Mouse (Mus musculus): ENCODE data around the gene Kif19a. TPM values are rescaled to one million over a fixed set of nuclear protein-coding genes. Genes with fewer than 3 reads are reported as not detected.
A peak's percentile ranks its signal among the peaks of the same experiment; 100 is the strongest.

Kif19a gene
- total RNA-seq, 2 experiments from 2014 or later: 3.2 to 4.2 TPM

GRCm38 (mm10) chr11:114780076-114780475, 14.9 kb downstream of the Kif19a start:
- no peak for DNase-seq

GRCm38 (mm10) chr11:114785892-114786291, 20.7 kb downstream of the Kif19a start:
- no peak for DNase-seq

DNA sequence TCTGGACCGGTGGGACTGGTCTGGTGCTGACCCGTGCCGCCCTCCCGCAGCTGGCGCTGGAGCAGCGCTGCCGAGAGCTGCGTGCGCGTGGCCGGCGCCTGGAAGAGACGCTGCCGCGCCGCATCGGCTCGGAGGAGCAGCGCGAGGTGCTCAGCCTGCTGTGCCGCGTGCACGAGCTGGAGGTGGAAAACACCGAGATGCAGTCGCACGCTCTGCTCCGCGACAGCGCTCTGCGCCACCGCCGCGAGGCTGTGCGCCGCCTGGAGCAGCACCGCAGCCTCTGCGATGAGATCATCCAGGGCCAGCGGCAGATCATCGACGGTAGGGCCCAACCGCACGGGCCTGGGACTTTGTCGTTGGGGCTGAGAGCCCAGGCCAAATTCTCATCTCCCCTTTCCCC, 21.1 kb downstream of the Kif19a start:
- DNase-seq: no peak

DNA sequence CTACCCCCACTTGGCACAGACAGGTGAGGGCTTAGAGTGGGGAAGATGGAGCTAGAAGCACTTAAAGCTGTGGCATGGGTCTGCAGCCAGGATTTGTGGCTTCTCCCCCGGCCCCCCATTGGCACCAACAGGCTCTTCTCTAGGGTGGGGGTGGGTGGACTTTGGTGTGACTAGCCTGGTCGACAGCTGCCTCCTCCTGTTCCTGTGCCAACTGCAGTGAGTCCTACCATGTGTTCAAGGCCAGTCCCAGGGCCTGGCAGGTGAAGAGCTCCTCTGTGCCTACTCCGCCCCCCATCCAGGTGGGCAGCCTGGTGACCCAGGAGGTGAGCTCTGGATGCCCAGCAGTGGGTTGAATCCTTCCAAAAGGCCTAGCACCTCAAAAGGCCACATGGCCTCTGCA, 22.4 kb downstream of the Kif19a start:
- no peak for DNase-seq

GRCm38 (mm10) chr11:114789061-114789714, 24.0 kb downstream of the Kif19a start:
- DNase-seq: peak; percentile 95

DNA sequence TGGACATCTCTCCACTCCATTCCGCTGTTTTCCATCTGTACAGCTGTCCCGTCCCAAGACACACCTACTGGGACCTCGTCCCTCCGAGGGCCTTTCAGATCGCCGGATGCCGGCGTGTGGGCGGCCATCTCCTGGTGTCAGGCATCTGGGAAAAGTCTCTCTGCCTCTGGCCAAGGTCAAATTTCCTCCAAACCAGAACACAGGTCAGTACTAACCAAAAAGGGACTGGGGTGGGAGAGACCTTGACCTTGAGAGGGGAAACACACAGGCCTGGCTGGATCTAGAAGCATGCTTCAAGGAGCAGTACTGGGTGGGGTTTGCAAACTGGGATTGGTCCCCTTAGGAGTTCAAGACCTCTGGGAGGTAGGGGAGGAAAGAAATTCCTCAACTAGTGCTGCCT, 24.5 kb downstream of the Kif19a start:
- no peak for DNase-seq

GRCm38 (mm10) chr11:114790171-114790570, 25.0 kb downstream of the Kif19a start:
- DNase-seq: no peak

DNA sequence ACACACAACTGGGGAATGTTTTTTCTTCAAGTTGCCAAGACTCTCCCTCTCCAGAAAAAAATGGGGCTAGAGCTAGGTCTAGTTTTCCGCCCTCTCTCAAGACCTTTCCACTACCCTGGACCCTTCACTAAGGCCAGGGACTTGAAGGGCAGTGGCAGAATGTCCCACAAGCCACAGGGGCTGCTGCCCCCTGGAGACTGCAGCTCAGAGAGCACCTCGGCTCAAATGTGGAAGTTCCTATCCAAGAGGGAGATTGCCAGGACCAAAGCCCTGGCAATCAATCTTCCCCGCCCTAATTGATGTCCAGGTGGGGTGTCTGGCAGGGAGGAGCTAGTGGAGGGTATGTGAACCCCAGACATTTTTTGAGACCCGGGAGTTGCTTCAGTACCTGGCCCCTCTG, 25.7 kb downstream of the Kif19a start:
- DNase-seq: no peak

DNA sequence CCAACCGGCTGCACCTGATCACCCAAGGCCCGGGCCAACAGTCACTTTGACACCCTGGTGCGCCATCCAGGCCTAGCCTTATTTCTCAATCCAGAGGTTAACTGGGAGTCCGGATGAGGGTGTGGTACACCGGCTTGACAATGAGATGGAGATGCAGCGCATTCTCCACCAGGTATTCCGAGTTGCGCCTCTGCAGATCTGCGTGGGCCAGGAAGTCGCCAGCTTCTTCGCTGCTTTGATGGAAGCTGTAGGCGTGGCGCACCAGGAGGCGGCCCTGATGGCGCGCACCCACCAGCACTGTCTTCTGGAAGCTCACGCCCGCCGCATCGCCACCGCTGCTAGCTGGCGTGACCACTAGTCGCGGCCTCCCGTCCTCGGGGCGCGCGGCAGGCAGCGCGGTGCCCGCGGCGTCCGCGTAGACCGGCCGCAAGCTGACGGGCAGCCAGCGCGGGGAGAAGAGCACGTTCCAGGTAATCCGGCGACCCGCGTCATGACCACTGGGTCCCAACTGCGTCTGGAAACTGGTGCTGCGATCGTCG, 26.2 kb downstream of the Kif19a start:
- no peak for DNase-seq

DNA sequence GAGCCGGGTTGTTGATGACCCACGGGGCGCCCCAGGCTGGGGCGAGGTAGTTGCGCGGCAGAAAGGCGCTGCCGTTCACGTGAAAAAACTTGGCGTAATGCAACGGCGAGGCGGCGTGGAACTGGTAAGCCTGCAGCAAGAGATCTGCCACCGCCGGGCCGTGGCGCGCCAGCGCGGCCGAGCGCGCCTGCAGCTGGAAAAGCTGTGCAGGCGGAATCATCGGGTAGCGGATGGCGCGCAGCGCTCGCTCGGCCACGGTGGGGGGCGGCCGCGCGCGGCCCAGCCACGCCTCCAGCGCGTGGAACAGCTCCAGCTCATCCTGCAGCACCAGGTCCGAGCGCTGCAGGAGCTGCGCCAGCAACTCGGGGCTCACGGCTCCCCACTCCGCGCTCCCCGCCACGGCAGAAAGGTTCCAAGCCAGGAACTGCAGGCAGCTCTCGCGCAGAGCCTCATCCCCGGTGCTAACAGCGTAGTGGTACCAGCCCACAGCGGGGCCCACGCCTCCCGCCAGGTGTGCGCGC, 26.8 kb downstream of the Kif19a start:
- DNase-seq: peak; percentile 41

- no peak for DNase-seq
Measured at GRCm38 (mm10) chr11:114792931-114793494, 27.8 kb downstream of the Kif19a start.

DNA sequence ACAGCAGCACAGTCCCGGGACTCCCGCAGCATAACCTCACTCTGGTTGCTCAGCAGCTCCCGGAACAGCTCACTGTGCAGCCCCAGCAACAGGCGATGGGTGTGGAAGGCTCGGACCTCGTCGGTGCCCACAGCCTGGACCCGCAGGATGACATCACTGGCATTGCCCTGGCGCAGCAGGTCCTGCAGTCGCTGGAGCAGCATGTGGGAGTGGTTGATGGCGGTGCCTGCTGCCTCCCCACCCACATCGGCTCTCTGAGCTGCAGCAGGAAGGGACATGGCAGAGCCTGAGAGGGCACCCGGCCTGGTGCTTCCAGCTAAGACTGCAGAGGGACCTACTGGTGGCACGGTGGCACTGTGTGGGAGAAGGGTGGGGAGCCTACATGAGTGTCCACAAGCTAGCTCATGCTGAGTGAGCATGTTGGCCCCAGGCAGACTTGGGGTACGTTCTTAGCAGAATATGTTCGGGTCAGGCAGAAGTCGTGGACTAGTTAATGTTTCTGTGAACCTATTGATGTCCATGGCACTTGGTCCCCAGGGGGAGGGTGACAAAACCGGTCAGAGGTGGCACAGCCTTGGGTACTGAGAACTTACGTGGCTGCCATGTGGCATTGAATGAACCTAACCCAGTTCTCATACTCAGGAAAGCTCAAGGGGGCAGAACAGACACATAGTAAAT, 28.8 kb downstream of the Kif19a start:
- no peak for DNase-seq

GRCm38 (mm10) chr11:114794691-114795090, 29.5 kb downstream of the Kif19a start:
- no peak for DNase-seq

DNA sequence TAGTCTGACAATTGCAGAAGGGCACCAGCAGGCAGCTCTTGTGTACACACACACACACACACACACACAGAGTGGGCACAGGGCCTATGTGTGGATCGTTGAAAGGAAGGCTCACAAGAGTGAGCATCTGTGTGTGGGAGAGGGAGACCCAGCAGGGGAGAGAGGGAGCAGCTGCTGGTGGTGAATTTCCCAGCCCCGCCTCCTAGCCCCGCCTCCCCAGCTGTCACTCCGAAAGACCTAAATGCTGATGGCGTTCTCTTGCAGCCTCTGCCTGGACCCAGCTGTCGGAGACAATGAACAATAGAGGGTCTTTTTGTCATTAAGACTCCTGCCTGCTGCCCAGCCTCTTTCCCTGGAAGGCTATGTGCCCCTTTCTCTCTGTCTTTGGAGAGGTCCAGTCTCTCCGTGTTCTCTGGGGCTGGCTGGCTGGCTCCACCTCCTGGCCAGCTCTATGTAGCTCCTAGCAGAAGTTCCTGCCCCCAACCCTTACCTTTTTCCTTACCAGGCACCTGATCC, 30.1 kb downstream of the Kif19a start:
- peak; percentile 62 for DNase-seq

DNA sequence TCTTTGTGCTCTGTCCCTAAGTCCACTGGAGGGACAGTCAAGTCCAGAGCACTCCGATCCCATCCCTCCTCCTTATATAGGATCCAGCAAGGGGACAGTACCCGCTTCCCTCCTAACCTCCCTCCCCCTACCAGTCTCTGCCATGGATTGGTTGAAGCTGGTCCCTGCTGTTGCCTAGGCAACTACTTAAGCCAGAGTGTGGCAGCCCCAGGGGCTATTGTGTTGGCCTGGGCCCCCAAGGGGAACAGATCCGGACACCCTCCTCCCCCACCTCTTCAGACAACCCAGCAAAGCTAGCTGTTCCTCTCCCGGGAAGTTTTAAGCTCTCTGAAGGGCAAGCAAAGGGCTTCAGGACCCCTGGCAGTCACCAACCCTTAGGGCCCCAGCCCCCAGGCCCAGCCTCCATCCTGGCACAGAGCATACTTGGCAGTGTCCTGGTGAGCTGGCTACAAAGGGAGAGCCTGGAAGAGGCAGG, 30.7 kb downstream of the Kif19a start, which contains the start of gene Btbd17:
TSS of gene Btbd17 (minus strand) at position 98 of the 475 bp plus-strand sequence.
- DNase-seq: no peak

DNA sequence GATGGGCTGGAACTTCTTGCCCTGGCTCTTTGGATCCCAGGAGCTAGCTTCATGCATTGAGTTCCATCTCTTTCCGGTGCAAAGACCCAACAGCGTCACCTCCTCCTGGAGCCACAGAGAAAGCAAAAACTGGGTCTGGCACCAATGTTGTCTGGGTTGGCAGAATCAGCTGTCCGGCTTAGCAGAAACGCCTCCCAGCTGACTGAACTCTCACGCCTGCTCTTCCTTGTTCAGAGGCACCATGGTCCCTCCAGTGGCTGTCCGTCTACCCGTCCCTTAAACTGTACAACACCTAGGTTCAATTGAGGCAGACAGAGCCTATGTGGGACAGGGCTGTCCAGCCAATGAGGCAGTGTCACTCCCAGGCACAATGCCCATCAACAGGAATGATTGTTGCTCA, 32.0 kb downstream of the Kif19a start:
- no peak for DNase-seq

- no peak for DNase-seq
Measured at GRCm38 (mm10) chr11:114797981-114798380, 32.8 kb downstream of the Kif19a start.

- DNase-seq: no peak
Measured at GRCm38 (mm10) chr11:114798624-114799023, 33.4 kb downstream of the Kif19a start, which contains the start of gene Gpr142. Gene Gpr142, plus strand, starts transcription at chr11:114798924.

GRCm38 (mm10) chr11:114801906-114802305, 36.7 kb downstream of the Kif19a start:
- no peak for DNase-seq

GRCm38 (mm10) chr11:114802540-114803267, 37.5 kb downstream of the Kif19a start:
- no peak for DNase-seq

GRCm38 (mm10) chr11:114803990-114804389, 38.8 kb downstream of the Kif19a start:
- no peak for DNase-seq

GRCm38 (mm10) chr11:114807025-114807424, 41.8 kb downstream of the Kif19a start:
- no peak for DNase-seq

Data from gastrocnemius, postnatal 10 days (tissue).